Mouse (Mus musculus) kidney, postnatal 0 days (tissue): ENCODE measurements at regions not wholly inside any gene's neighbourhood (a gene's known extent, or its start where the extent isn't known, plus 50 kb on each side); places are given as distances from the start of the nearest gene placed in this dataset.

ENCODE experiments used
- ATAC-seq: fragments of 200-750 bp; cut with Nextera tagmentation; replicated peaks from 2 replicates; pipeline ENCODE4 v1.8.0; 2017; ENCODE audit warnings: low read depth, moderate number of reproducible peaks, moderate TSS enrichment, moderate library complexity; ENCODE audit not compliant: low FRiP score
- DNase-seq: peaks from one replicate; pipeline ENCODE4 v3.0.0-alpha.2; 2016; ENCODE audit warnings: low spot score
- H3K27ac ChIP-seq: fragments of 300-500 bp; sonication (generic); 2 replicates; pipeline ENCODE4 v1.5.1; 2014; ENCODE audit warnings: mild to moderate bottlenecking
- H3K27me3 ChIP-seq: fragments of 300-500 bp; sonication (generic); 2 replicates; pipeline ENCODE4 v1.6.1; 2014; ENCODE audit warnings: low read length, mixed read lengths; ENCODE audit not compliant: insufficient read depth
- H3K36me3 ChIP-seq: fragments of 300-500 bp; sonication (generic); 2 replicates; pipeline ENCODE4 v1.6.1; 2014; ENCODE audit warnings: low read length, mixed read lengths; ENCODE audit not compliant: insufficient read depth
- H3K4me1 ChIP-seq: fragments of 300-500 bp; sonication (generic); replicated peaks from 2 replicates; pipeline ENCODE4 v1.6.1; 2014; ENCODE audit warnings: antibody characterized with exemption, low read length, mixed read lengths; ENCODE audit not compliant: insufficient read depth
- H3K4me2 ChIP-seq: fragments of 300-500 bp; sonication (generic); 2 replicates; pipeline ENCODE4 v1.6.1; 2014; ENCODE audit warnings: mild to moderate bottlenecking, low read length, moderate library complexity, mixed read lengths
- H3K4me3 ChIP-seq: fragments of 300-500 bp; sonication (generic); replicated peaks from 2 replicates; pipeline ENCODE4 v1.5.1; 2014; ENCODE audit warnings: low read depth, low read length
- H3K9ac ChIP-seq: fragments of 300-500 bp; sonication (generic); 2 replicates; pipeline ENCODE4 v1.6.1; 2014; ENCODE audit warnings: low read depth, low read length
- H3K9me3 ChIP-seq: fragments of 300-500 bp; sonication (generic); replicated peaks from 2 replicates; pipeline ENCODE4 v1.6.1; 2016; ENCODE audit warnings: low read length, inconsistent platforms, mixed read lengths
- CTCF ChIP-seq: IDR thresholded peaks from 2 replicates; pipeline ENCODE4 v1.5.1; 2016; ENCODE audit warnings: antibody characterized with exemption, low read depth, mild to moderate bottlenecking, moderate library complexity
- WGBS: fragments of 180-500 bp; shearing (Covaris S2); extraction: QIAGEN DNeasy Blood & Tissue Kit; methylation state at CpG from one replicate; pipeline ENCODE4 v1.1.7; 2014; 5-methylcytosine and 5-hydroxymethylcytosine counted together

DNA sequence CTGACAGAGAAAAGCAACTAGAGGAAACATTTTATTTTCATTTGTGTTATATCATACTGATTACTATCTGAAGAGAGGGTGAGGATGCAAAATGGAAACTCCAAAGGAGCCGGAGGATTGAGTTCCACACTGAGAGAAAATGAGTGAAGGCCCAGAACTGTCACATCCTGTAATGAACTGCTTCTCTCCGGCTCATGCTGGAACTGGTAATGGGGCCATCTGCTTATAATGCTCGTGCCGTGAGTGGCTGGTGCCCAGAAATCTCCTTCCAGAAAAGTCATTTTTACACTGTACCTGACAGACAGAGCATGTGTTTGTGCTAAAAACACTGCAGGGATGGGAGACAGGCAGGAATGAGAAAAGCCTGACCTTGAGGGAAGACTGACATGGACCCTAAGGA, 483.5 kb upstream of the Pkdcc start:
- H3K4me3 ChIP-seq, result no peak overlapping the region
- whole genome bisulfite sequencing, result 81% methylated on average over 4 of the region's 4 CpGs
- no peaks in the 10 kb centered on the region for H3K27me3 ChIP-seq
- DNase-seq (no peak), ATAC-seq (no peak)
- H3K4me1 ChIP-seq, result no peaks in the 10 kb centered on the region
- H3K36me3 ChIP-seq, result no peaks in the 10 kb centered on the region
- no peak overlapping the region for H3K9ac ChIP-seq
- no peak overlapping the region for H3K4me2 ChIP-seq
- H3K27ac ChIP-seq, result no peak overlapping the region
- no peak for TF ChIP-seq CTCF
- H3K9me3 ChIP-seq, result no peaks in the 10 kb centered on the region

DNA sequence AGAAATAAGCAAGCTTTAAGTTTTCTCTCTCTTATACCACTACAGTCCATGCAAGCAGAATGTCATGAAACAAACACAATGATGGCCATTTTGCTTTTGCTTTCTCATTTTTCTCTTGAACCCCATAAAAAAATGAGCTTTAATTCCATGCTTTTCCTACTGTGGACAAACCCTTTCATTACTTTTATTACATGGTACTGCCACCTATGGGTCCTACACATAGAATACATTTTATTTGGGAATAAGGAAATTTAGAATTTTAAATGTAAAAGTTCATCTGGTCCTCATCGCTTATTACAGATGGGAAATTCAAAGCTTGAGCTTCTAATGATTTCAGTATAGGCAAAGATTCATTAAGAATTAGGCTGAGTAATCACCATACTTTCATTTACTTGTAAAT, 472.6 kb upstream of the Pkdcc start:
- H3K27ac ChIP-seq, result no peak overlapping the region
- no peak overlapping the region for H3K9ac ChIP-seq
- TF ChIP-seq CTCF, result peak; percentile 55
- no peaks in the 10 kb centered on the region for H3K9me3 ChIP-seq
- WGBS, result 89% methylated on average over 1 of the region's 1 CpGs
- H3K27me3 ChIP-seq, result no peaks in the 10 kb centered on the region
- no peak overlapping the region for H3K4me3 ChIP-seq
- no peaks in the 10 kb centered on the region for H3K4me1 ChIP-seq
- DNase-seq (peak; percentile 40), ATAC-seq (no peak)
- no peak overlapping the region for H3K4me2 ChIP-seq
- H3K36me3 ChIP-seq, result no peaks in the 10 kb centered on the region

DNA sequence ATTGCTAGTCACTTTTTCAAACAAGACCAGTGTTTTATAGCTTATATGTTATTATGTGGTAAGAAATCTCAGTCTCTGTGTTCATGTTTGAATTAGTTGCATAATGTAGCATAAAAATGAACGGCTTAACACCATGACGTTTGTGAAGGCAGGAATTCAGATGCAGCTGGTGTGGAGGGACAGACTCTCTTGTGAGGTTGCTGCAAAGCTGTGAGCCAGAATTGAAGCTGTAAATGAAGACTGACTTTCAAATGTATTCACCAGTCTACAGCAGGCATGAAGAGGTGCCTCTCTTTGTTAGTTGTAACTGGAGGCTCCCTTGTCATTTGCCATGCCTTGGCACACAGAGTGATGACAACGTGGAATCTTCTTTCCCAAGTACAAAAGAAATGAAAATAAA, 457.7 kb upstream of the Pkdcc start:
- H3K9ac ChIP-seq, result no peak overlapping the region
- H3K27me3 ChIP-seq, result no peaks in the 10 kb centered on the region
- H3K4me1 ChIP-seq, result no peaks in the 10 kb centered on the region
- ATAC-seq, result no peak
- WGBS, result 75% methylated on average over 3 of the region's 3 CpGs
- no peaks in the 10 kb centered on the region for H3K9me3 ChIP-seq
- H3K4me2 ChIP-seq, result no peak overlapping the region
- H3K27ac ChIP-seq, result no peak overlapping the region
- no peak for TF ChIP-seq CTCF
- no peak overlapping the region for H3K4me3 ChIP-seq
- no peaks in the 10 kb centered on the region for H3K36me3 ChIP-seq
- DNase-seq, result no peak

DNA sequence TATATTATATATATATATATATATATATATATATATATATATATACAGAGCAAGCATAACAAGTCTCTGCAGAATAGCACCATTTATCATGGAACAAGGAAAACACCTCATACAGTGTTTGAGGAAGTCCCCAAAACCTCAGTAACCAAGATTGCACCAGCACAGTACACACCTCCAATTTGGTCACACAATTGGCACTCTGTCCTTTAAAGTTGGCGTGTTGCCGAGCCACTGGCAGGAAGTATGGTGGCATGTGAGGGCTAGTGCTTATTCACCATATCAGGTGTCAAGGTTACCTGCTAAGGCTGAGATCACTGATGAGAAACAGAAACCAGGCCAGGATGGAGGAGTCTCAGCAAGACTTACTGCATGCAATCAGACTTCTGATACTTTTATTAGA, 436.0 kb upstream of the Pkdcc start:
- H3K4me1 ChIP-seq, result no peaks in the 10 kb centered on the region
- 62% methylated on average over 2 of the region's 2 CpGs for WGBS
- no peak overlapping the region for H3K4me2 ChIP-seq
- ATAC-seq (no peak), DNase-seq (no peak)
- H3K9me3 ChIP-seq, result no peaks in the 10 kb centered on the region
- no peak for TF ChIP-seq CTCF
- H3K9ac ChIP-seq, result no peak overlapping the region
- H3K36me3 ChIP-seq, result no peaks in the 10 kb centered on the region
- no peak overlapping the region for H3K4me3 ChIP-seq
- no peaks in the 10 kb centered on the region for H3K27me3 ChIP-seq
- H3K27ac ChIP-seq, result no peak overlapping the region

DNA sequence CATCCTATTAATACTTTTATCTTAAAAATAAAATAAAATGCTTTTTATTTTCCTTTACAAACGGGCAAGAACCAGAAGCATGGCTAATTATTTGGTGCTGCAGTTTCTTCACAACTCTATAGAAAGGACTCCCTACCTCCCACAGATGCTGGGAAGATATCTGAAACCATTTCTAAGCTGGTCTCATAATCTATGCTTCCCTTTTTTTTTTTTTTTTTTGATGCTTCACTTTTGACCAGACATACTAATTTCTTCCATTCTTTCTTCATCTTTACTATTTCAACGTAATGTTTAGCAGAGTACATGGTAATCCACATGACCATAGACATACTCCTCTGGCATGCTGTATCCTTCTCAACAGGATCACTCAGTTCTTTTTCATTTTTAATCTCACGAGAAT, 393.0 kb upstream of the Pkdcc start:
- H3K4me3 ChIP-seq, result no peak overlapping the region
- H3K9ac ChIP-seq, result no peak overlapping the region
- 64% methylated on average over 3 of the region's 3 CpGs for WGBS
- ATAC-seq (no peak), DNase-seq (no peak)
- no peak overlapping the region for H3K27ac ChIP-seq
- H3K36me3 ChIP-seq, result no peaks in the 10 kb centered on the region
- no peaks in the 10 kb centered on the region for H3K9me3 ChIP-seq
- H3K27me3 ChIP-seq, result no peaks in the 10 kb centered on the region
- no peaks in the 10 kb centered on the region for H3K4me1 ChIP-seq
- TF ChIP-seq CTCF, result no peak
- no peak overlapping the region for H3K4me2 ChIP-seq

DNA sequence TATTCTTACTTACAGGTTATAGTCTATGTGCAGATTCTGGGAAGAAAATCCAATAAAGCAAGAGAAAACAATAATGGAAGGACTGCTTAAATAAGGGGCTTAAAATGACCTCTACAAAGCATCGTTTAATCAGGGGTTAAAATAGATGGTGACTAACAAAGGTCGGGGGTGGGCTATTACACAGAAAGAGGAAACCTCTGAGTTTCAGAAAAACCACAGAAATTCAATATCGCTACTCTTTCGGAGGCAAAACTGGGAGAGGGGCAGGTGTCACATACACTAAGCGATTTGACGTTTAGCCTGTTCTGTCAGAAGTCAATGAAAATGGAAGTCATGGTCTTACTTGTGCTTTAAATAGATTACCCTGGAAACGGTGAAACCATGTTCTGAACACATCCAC, 391.0 kb upstream of the Pkdcc start:
- TF ChIP-seq CTCF, result no peak
- H3K4me3 ChIP-seq, result no peak overlapping the region
- H3K36me3 ChIP-seq, result no peaks in the 10 kb centered on the region
- H3K9ac ChIP-seq, result no peak overlapping the region
- no peaks in the 10 kb centered on the region for H3K4me1 ChIP-seq
- ATAC-seq (no peak), DNase-seq (no peak)
- H3K27me3 ChIP-seq, result no peaks in the 10 kb centered on the region
- WGBS, result 62% methylated on average over 7 of the region's 7 CpGs
- H3K4me2 ChIP-seq, result no peak overlapping the region
- no peak overlapping the region for H3K27ac ChIP-seq
- H3K9me3 ChIP-seq, result no peaks in the 10 kb centered on the region

DNA sequence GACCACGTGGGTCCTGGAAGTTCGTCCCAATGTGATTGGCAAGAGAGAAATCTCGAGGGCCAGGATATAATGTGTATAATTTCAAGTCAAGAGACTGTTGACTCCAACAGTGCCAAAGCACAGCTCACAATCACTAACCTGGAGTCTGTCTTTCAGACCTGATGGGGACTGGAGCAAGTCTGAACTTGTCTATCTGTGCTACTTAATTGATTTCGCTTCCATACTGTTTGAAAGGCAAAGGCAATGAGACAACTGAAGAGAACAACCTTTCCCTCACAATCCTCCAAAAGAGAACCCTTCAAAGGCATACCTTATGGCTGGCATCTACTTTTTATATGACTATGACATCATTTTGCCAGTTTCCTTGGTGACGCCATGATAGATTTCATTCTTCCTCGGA, 390.5 kb upstream of the Pkdcc start:
- WGBS, result 89% methylated on average over 6 of the region's 6 CpGs
- Histone ChIP-seq H3K4me3 (no peak overlapping the region), H3K4me1 (no peaks in the 10 kb centered on the region), H3K36me3 (no peaks in the 10 kb centered on the region), H3K27ac (no peak overlapping the region), H3K27me3 (no peaks in the 10 kb centered on the region), H3K9ac (no peak overlapping the region), H3K4me2 (no peak overlapping the region), H3K9me3 (no peaks in the 10 kb centered on the region)
- ATAC-seq (no peak), DNase-seq (no peak)
- no peak for TF ChIP-seq CTCF
